Mouse (Mus musculus) bone marrow macrophage, adult 2 months (primary cell): Measurements from ENCODE around the gene Vars2. TPM values are rescaled to one million over a fixed set of nuclear protein-coding genes. Genes with fewer than 3 reads are reported as not detected.
A peak's percentile ranks its signal among the peaks of the same experiment; 100 is the strongest.

ENCODE experiments used
- H3K27ac ChIP-seq: 2 replicates; pipeline ENCODE4 v1.5.1; 2012; ENCODE audit warnings: low read depth, low read length; ENCODE audit not compliant: insufficient read depth
- H3K4me1 ChIP-seq: 2 replicates; pipeline ENCODE4 v1.6.1; 2012; ENCODE audit warnings: low read length; ENCODE audit not compliant: control insufficient read depth, insufficient read depth
- H3K4me3 ChIP-seq: 2 replicates; pipeline ENCODE4 v1.5.1; 2012; ENCODE audit warnings: mild to moderate bottlenecking, low read length, moderate library complexity; ENCODE audit not compliant: insufficient read depth
- CTCF ChIP-seq: IDR thresholded peaks from 2 replicates; pipeline ENCODE4 v1.5.1; 2012; ENCODE audit warnings: low read depth, mild to moderate bottlenecking, low read length, moderate library complexity
- POLR2A ChIP-seq: IDR thresholded peaks from 2 replicates; pipeline ENCODE4 v1.6.1; 2012; ENCODE audit warnings: mild to moderate bottlenecking, low read depth, low read length, borderline replicate concordance
- polyA plus RNA-seq: library from polyadenylated mRNA; stranded (reverse); fragments of >200 nt; gene quantifications from 2 replicates; pipeline ENCODE4 v1.2.4, GENCODE M21; 2012; ENCODE audit not compliant: missing spikeins, insufficient read depth, insufficient read length

Gene Vars2
- polyA plus RNA-seq, 1 experiment = 10.2 TPM

DNA sequence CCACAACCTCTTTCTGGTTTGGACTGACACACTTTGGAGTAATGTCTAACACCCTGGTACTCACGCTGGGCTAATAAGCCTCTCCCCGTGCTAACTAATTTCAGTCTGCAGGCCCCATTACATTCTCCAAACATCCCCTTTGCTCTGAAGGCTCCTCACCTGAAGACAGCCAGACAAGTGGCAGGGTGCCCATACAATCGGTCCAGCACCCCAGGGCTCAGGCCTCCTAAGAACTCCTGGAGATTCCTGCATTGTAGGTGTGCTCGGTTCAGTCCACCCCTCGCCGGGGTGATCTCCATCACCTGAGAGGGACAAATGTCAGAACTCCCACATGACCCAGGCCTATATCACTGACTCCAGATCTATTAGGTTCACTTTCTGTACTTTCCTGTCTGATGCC, 5.1 kb upstream of the Vars2 start:
- peak overlapping the region; percentile 87 for H3K4me3 ChIP-seq
- peaks cover 7% of the 10 kb centered on the region; the same call in 1 of the 2 replicates for H3K4me1 ChIP-seq
- TF ChIP-seq CTCF = no peak
- no peak for TF ChIP-seq POLR2A
- H3K27ac ChIP-seq = no peak overlapping the region

DNA sequence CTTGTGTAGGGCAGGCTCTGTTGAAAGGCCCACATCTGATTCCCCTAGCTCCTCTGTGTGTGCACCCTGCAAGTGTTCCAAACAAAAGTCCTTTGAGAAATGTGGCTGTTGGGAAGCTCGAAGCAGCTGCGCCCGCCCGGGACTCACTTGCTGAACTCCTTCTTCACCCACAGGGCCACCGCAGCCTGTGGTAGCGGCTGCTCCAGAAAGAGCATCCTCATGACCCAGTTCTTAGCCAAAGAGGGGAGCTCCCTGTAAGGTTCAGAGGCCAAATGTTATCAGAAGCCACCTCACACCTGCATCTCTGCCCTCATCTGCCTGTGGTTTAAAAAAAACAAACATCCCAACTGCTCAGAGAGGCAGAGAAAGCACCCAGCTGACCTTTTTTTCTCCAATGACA, 4.5 kb upstream of the Vars2 start:
- no peak for TF ChIP-seq CTCF
- TF ChIP-seq POLR2A = no peak
- H3K27ac ChIP-seq = no peak overlapping the region
- no peak overlapping the region for H3K4me3 ChIP-seq

DNA sequence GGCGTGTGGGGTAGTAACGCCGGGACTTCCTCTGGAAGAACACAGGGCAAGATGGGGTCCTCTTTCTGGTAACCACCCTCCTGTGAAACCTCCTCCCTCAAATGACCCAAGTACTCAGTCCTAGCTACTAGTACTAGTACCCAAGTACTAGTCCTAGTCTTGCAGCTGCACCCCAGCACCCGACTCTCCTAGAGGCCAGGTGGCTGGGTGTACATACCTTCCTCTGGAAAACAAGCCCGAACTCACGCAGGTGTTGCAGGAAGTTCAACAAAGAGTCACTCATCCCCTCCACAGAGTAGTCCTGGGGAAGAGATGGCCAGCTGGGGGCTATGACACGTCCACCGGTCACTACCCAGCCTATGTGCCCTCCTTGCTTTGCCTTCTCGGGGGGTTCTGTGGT, 2.3 kb upstream of the Vars2 start:
- peaks cover 7% of the 10 kb centered on the region; the same call in 1 of the 2 replicates for H3K4me1 ChIP-seq
- TF ChIP-seq POLR2A (no peak), CTCF (no peak)
- no peak overlapping the region for H3K4me3 ChIP-seq
- no peak overlapping the region for H3K27ac ChIP-seq

More for the DNA sequence above, 4.5 kb upstream of the Vars2 start:
- H3K4me1 ChIP-seq = peaks cover 7% of the 10 kb centered on the region; the same call in 1 of the 2 replicates

DNA sequence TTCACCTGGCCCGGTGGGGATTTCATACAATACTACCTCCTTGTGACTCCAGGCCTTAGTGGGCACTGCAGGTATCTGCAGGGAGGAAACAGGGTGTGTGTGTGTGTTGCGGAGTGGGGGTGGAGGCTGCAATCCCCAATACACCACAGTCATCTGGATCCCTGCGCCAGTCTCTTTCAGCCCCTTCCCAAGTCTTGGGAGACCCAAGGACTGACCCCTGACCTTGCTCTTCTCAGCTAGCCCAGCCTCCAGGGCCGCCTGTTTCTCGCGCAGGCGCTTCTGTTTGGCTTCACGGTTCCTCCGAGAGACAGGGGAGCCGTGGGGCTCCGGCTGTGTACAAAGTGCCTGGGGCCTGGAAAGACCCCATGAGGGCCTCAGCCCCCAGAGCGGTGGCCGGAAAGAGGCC, 538 bp downstream of the Vars2 start:
- H3K27ac ChIP-seq = peak overlapping the region; percentile 54
- H3K4me3 ChIP-seq = peak overlapping the region; percentile 96
- no peak for TF ChIP-seq POLR2A
- no peak for TF ChIP-seq CTCF
- peaks cover 3% of the 10 kb centered on the region; the same call in 1 of the 2 replicates for H3K4me1 ChIP-seq

DNA sequence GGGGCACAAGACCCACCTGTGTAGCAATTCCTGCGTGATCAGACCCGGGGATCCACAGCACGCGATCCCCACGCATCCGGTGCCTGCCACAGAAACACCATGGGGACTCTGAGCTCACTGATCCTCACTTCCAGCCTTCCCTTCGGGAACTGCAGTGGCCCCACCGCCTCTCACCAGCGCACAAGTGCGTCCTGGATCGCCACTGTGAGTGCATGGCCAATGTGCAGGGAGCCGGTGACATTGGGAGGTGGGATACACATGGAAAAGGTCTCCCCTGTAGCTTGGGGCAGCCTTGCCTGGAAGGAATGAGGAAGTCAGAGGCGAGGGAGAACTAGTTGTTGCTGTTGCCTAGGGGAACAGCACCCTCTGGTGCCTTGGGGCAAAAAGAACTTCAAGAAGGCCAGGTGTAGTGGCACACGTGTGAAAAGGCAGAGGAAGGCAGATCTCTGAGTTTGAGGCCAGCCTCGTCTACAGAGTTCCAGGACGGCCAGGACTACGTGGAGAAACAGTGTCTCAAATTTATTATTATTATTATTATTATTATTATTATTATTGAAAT, 1.4 kb downstream of the Vars2 start:
- H3K4me3 ChIP-seq = no peak overlapping the region
- H3K4me1 ChIP-seq = peaks cover 3% of the 10 kb centered on the region; the same call in 1 of the 2 replicates
- TF ChIP-seq POLR2A = no peak
- peak; percentile 51 for TF ChIP-seq CTCF
- no peak overlapping the region for H3K27ac ChIP-seq

DNA sequence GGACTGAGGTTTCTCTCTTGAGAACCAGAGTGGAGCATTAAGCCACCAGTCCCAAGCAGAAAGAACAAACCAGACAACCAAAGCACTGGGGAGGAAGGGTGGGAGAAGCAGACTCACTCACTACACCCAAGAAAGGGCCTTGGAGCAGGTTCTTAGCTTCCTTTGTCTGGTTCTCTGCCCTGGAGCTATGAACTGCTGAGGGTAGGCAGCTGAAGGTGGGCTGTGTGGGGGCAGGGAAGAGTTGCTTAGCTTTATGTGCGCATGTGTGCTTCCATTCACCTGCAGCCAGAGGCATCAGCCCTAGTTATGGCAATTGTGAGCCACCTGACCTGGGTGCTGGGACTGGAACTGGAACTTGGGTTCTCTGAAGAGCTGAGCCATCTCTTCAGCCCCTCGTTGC, 14.3 kb downstream of the Vars2 start:
- no peak for TF ChIP-seq POLR2A
- no peak for TF ChIP-seq CTCF
- no peak overlapping the region for H3K27ac ChIP-seq
- H3K4me1 ChIP-seq = no peaks in the 10 kb centered on the region
- H3K4me3 ChIP-seq = no peak overlapping the region

DNA sequence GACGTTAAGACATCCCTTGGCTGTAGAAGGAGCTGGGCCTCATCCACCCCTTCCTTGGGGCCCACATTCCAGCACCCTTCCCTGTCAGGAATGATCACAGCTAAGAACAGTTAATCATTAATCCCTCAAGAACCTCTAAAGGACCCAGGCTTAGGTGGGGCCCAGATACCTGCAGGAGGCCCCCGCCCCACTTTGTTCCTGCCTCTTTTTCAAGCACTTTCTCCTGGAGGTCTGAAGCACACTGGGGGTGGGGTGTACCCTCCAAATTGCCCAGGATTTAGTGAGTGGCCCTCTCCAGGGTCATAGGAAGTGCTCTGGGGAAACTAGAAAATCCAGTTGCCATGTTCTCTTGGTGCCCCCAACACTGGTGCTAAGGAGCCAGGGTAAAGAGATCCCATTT, 18.0 kb downstream of the Vars2 start:
- TF ChIP-seq POLR2A (no peak), CTCF (no peak)
- H3K4me1 ChIP-seq = no peaks in the 10 kb centered on the region
- H3K27ac ChIP-seq = no peak overlapping the region
- H3K4me3 ChIP-seq = no peak overlapping the region

DNA sequence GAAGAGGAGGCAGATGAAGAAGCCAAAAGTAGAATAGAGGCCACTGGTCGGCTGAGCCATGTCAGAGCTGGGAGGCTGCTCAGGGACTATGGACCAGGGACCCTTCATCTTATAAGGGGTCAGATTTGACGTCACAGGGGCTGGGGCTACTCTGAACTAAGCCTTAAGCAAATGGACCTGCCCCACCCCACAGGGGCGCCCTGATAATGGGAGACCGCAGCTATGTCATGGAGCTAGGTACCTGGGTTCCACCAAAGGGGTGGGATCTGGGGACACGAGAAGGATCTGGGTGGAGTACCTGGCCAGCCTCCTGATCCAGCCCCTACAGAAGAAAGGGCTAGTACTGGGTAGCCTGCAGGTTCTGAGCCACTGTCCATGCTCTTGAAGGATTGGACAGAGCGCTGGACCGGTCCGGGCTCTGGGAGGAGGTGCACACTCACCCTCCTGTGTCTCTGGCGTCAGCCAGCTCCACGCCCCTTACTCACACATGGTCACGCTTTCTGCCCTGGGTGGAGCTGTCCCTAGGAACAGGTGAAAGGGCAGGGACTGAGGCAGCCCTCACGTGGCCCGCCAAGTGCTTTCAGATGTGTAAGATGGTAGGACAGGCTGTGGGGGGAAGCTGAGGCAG, 23.7 kb downstream of the Vars2 start, which contains the start of gene Mucl3:
Mucl3 (minus strand) TSS at position 87 of the 628 bp plus-strand sequence.
- no peak for TF ChIP-seq CTCF
- no peak for TF ChIP-seq POLR2A
- Histone ChIP-seq H3K4me3 (no peak within 1 kb of the TSS), H3K27ac (no peak within 1 kb of the TSS), H3K4me1 (no peaks in the 10 kb centered on the region)

DNA sequence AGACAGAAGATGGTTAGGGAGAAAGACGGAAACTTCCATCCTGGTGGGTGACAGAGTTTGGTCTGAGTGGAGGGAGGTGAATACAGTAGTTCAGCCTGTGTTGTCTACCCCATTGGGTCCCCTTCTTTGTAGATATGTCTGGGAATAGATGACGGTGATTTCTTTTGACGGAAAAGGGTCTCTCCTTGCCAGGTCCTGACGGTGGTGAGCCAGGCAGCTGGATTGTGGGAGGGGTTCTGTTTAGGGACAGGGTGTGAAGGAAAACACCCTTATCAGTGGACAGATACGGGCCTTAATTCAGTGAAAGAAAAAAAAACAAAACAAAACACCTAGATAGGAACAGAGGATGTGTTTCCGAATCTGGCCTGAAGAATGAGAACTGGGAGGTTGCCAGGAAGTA, 28.0 kb downstream of the Vars2 start:
- Histone ChIP-seq H3K4me1 (no peaks in the 10 kb centered on the region), H3K4me3 (no peak overlapping the region), H3K27ac (no peak overlapping the region)
- no peak for TF ChIP-seq POLR2A
- TF ChIP-seq CTCF = no peak

DNA sequence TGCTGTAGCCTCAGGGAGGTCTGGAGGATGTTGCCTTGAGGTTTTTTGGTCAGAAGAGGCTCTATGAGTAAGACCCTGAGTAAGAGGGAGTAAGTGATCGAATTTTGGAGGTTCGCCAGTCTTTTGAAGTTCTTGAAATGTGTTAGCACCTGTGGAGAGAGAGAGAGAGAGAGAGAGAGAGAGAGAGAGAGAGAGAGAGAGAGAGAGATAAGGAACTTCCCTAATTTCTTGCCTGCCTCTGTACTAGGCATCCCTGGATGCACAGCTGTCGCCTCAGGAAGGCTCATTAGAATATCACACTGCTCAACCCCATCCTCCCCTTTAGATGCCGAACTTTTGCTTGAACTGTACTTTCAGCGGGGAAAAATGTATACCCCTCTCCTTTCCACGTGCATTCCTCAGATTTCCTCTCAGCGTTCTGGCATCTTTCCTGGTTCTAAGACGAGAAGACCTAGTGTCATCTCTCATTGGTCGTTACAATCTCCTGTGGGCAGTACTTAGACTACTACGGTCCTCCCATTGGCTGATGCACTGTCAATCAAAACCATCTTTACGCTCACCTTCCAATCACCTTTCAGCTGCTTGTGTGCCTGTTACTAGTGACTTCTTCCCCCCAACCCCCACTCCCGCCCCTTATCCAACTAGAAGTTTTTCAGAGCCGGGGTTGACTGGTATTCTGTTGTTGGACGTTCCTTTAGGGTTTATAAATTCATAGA, 28.8 kb downstream of the Vars2 start:
- no peak overlapping the region for H3K27ac ChIP-seq
- H3K4me3 ChIP-seq = no peak overlapping the region
- no peaks in the 10 kb centered on the region for H3K4me1 ChIP-seq
- no peak for TF ChIP-seq POLR2A
- no peak for TF ChIP-seq CTCF
